Mouse (Mus musculus) cerebellum, postnatal 36 days (tissue): ENCODE measurements around the gene Stag1.

Experiments
- DNase-seq, 2 experiments: peaks; one replicate each; pipeline ENCODE4 v3.0.0; 2021 to 2022; ENCODE audit warnings: mixed read lengths in 2 of 2

Gene Stag1

DNA sequence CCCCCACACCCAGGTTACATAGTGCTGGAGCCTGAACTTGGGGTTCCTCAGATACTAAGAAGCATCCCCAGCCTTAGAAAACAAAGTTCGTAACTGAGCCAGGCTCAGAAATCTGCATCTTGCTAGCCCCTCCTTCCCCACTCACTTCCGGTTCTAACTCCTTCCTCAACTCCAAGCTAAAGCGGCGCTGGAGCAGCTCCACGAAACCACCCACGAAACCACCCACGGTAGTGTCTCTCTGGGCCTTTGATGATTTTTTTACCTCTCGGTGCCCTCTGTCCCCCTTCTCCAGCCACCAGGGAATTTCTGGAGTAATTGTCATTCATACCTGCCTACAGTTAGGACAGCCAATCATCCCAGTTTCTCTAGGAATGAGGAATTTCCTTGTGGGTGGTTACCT lies at the start of gene Stag1:
TSS of gene Stag1 (plus strand) at position 253 of the 400 bp plus-strand sequence.
- DNase-seq, result no peak

DNA sequence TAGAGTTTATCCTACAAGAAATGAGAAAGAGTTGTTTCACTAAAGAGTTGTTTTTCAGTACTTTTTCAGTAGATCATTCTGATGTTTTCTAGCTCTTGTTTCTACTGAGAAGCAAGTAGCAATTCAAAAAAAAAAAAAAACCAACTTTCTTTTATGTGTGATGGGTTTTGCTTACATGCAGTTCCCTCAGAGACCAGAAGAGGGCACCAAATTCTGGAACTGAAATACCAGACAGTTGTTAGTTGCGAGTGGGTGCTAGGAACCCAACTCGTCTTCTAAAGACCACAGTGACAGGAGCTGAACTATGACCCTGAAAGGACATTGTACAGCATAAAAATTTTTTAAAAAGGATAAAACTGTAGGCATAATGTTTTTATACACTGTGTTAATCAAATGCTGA lies 49.3 kb upstream of the Stag1 start:
- no peak for DNase-seq

DNA sequence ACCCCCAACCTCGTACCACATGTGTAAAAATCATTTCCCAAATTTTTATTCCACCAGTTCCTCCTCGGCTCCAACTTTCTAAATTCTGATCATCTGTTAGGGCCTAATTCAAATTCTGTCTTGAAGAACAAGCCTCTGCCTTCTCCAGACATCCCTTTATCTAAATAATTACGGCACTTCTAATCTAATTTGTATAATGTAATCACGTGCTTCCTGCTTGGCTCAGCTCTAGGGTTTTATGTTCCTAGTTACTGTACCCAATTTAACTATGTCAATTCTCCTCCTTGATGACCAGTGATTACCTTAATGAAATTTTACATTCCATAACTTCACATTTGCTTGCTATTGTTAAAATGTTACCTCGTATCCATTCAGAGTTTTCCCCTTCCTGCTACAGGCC lies 41.9 kb upstream of the Stag1 start:
- DNase-seq, result no peak

DNA sequence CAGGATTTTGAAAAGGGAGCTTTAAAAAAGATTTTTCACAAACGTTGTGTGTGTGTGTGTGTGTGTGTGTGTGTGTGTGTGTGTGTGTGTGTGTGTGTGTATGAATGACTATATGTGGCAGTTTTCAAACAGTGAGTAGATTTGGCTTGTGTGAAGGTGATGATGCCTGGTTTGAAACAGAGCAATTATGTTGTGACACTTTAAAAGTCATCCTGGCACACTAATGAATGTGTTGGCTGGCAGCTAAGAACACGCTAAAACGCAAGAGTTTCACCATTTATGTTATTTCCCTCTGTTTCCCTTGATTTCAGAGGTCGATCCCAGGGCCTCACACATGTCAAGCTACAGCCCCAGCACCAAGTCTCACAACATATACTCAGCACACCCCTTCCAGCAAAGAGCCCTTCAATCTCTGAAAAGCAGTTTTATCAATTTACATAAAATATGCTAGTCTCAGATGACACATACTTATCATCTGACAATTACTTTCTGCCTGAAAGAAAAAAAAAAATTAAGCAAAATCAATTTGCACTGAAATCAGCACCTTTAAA lies 39.5 kb upstream of the Stag1 start:
- no peak for DNase-seq

DNA sequence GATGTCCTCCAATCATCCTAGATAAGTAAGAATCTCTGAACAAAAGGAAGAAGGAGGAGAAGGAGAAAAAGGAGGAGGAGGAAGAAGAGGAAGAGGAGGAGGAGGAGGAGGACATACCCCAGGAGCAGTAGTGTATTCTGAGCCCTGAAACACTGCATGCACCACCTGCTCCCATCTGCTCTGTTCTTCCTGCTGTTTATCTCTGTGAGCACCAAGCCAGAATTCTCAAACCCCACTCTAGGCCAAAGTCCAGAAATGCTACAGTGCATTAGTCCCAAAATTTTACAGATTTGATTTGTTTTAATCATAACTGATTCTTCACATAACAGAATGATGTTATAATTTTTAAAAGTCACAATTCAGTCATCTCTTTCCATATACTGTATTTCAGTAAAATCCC lies 38.6 kb upstream of the Stag1 start:
- peak; percentile 55 to 58 for DNase-seq

DNA sequence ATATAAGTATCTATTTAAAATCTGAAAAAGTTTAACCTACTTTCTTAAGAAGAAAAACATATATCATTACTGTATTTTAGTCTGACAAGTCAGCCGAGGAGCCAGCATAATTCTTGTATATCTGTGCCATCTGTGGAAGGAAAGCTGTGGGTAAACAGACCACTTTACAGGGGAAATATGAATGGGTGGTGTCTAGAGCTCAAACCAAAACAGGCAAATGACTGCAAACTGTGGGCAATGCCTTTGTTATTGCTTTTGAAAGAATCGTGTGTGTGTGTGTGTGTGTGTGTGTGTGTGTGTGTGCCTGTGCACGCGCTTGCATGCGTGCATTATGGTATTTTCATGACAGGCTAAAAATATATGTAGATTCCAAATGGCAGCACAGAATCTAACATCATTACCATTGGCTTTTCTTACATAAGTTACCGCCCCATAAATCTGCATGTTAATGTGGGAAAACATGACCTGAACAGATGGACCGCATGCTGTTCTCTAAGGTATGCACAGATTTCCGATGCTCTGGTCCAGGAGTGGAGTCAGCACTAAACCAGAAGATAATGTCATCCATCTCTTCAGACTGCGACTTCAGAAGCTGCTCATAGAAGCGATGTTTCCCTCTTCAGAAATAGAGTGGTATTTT lies 37.2 kb upstream of the Stag1 start:
- DNase-seq, result peak; percentile 57 to 70

DNA sequence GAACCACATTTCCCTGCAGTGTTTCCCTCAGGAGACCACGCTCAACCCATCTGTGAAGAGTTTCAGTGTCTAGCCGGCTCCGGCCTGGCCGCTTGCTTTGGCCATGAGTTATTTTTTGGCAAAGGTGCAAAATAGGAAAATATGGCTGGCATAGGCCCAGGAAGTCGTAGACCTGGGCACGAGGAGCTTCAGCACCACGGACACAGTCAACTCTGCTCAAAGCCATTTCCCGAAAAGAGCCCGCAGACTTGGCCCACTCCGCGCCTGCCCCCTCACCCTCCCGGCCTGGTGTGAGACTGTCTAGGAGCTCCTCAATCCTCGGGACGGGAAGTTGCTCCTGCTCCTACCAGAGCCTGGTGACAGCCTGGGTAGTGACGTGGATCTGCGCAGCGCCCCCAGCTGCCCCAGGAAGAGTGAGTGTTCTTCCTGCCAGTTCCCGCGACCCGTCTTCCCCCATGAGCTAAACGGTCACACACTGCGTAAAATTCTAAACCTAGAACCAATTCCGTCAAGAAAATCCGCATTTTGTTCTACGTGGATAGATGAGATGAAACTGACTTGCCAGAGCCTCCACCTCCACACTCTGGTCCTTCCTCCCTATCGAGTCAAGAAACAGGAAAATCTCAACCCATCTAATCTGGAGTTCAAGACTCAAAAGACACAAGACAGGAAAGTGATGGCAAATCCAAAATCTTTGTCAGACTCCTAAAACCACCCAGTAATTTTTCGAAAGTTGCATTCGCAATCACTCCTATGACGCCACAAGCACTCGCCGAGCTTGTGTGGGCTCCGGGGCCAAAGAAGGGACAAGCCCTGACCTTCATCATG lies 27.6 kb upstream of the Stag1 start:
- DNase-seq, result peak; percentile 77 to 88

DNA sequence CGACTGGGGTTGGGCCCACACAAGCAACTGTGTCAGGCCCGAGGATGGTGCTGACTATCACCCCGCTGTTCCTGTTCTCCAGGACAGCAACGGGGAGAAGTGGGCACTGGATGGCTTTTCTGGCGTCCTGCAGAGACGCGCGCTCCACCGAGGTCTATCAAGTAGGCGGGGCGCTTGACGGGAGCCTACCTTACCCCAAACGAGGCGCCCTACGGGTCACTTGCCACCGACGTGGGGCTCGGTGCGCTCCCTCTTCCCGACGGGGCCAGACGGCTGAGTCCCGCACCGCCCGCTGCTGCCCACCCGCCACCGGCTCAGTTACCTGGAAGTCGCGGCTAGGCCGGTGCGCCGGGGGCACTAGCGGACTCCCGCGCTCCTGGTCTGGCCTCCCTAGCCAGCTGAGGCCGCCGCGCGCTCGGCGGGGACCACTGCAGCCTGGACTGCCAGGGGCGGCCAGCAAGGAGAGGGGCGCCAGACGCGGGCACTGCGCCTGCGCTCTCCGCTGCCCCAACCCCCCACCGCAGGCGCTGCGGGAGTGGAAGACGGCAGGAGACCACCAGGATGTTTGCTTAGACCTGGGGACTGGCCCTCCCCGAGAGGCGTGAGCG lies 26.9 kb upstream of the Stag1 start, which contains the start of gene Slc35g2:
TSS of gene Slc35g2 (minus strand) at position 465 of the 608 bp plus-strand sequence.
- peak; percentile 57 to 65 for DNase-seq

DNA sequence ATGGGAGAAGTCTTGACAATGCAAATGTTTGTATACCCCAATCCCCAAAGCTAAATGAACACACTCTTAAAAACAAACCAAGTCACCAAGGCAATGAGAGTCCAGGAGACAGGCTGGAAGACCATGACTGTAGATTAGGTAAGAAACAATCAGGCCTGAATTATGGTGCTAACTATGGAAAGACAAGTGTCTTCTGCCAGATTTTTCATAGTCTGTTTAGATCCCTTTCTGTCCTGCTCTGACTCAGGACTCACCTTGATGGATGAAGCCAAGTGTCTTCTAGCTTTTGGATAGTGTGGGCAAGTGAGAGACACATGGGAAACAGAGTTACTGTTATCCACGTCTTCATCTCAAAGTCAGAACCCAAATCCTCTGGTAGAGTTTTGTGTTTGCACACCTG lies 26.1 kb upstream of the Stag1 start:
- no peak for DNase-seq

DNA sequence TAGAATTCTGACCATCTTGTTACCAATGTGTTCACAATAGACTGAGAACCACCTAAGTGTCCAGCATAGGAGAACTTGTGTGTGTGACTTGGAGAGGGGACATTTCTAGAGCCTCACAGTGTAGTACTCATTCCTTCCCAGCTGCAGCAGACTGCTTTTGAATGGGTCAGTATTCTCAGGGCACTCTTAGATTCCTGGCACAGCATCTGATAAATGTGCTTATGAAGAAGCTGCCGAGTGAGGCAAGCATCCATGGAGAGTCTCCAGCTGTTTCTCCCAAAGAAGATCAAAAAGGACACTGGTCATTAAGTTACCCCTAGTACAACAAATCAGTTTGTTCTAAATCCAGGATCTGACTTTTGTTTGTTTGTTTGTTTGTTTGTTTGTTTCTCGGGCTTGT lies 24.3 kb upstream of the Stag1 start:
- no peak for DNase-seq

DNA sequence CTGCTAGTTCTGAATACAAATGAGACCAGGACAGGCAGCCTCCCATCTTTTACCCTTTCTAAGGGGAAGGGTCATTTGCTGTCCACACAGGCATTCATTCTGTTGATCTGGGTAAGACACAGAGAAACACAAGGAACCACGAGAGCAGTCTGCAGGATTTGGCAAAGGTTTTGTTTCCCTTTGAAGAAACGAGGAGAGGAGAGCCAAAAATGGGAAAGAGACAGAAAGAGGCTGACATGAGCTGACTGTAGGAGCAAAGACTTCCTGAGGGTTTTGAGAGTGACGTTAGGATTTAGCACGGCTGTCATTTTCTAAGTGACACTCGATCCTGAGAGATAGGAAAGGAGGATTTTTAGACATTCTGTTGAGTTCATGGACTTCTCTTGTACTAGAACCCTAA lies 23.7 kb upstream of the Stag1 start:
- no peak for DNase-seq

DNA sequence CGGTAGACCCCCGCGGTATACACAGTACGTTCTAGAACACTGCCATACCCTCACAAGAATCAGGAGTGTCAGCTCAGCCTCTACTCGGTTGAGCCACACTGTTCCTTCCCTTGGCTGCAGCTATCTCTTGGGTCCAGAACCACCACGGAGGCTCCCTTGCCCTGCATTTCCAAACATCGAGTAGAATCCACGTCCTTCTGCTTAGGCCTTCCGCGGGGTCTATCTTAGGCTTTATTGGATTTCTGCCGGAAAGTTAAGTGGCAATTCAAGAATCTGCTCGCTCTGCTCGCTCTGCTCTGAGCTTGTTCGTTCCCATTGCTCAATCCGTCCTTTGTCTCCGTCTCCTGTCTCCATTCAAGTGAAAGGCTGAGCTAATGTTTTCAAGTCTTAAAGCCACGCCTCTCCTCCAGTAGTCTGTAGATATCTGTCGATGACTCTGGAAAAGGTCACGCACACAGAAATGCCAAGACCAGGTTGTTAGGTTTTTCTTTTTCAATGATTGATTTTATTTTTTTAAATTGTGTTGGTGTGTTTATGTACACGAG lies 17.3 kb upstream of the Stag1 start:
- DNase-seq, result no peak

DNA sequence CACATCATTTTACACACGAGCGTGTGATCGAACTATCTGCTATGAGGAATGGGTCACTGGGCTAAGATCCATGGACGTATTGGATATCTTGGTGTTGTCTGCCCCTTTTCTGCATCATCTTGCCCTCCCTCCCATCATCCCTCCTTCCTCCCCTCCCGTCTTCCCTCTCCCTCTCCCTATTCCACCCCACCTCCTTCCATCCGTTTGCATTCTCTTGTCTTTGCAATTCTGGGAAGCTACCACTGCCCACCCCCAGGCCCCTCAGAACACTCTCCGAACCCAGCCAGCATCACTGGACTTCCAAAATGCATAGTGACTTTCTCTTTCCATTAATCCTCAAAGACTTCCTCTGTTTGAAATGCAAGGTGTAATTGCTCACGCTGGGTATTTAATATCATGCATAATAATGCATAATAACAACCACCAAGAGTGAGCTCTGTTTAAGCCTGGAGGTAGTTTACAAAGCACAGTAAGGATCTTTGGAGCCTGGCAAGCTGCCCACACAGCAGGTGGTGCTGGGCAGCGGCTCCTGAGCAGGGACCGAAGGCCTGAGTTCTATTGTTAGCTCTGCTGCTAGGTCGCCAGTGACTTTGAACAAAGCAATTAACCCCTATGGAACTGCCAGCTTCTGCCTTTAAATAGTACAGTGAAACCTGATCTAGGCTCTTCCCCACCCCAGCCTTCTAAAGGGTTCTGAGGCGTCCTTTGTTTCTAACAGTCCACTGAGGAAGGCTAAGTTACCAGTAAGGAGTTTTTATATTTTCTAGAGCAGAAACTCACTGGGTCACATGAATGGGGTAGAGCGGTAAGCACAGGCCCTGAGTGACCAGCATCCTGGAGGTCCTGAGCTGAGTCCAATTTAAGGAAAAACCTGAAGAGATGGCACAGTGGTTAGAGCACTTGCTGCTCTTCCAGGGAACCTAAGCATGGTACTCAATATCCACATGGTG lies 15.8 kb upstream of the Stag1 start:
- peak; percentile 78 to 79 for DNase-seq

DNA sequence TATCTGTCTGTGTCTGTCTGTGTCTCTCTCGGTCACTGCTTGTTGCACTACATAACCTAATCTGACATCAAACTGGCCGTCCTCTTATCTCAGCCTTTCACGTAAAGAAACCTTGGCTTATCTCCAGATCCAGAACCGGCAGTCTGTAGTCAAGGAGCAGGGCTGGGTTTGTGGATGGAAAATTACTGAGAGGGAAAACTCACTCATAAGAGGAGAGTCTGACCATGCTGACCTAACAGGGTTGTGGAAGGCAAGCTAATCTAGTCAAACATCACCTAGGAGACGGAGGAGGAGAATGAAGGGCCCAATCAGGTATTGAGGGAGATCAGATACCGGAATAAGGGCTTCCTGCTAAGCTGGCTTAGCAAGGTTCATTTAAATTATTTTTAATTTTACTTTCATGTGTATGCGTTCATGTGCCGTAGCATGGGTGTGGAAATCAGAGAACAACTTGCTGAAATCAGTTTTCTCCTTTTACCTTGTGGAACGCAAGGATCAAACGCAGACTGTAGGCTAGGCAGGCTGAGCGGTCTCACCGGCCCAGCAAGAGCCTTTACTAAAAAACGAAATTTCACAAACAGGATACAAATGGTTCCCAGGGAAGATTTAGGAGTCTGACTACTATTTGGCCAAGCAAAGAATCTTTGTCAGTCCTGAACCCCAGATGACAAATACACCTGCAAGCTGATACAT lies 14.6 kb upstream of the Stag1 start:
- no peak for DNase-seq

DNA sequence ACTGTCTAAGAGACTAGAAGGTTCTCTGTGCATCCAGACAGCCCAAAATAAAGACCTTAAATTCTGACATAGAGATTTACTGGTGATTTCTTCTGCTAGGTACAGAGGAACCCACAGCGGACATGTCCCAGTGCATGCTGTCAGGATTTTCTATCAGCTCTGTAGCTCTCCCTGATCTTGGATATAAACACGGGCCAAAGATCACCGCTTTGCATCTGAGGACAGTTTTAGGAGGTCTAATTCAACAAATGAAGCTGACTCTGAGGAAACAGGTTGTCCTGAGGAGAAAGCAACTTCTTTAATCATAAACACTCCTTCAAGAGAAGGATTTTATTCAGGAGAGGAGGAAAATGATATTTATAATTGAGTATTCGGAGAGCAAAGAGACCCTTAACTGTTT lies 13.6 kb upstream of the Stag1 start:
- no peak for DNase-seq

DNA sequence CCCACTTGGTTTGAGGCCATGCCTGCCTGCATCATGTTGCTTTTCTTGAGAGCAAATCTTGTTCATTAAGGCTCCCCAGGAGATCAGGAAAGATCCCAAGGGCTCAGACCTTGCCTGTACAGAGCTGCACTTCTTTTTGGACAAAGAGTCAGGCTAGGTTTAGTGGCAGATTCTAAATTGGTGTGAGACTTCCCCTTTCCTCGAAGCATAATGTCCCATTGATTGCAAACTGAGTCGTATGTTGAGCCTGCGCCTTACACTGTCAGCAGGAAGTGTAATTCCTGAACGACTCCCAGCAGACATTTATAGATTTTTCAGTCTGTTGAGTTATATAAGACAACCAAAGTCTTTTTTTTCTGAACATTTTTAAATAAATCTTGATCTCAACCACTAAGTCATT lies 7.1 kb upstream of the Stag1 start:
- no peak for DNase-seq

DNA sequence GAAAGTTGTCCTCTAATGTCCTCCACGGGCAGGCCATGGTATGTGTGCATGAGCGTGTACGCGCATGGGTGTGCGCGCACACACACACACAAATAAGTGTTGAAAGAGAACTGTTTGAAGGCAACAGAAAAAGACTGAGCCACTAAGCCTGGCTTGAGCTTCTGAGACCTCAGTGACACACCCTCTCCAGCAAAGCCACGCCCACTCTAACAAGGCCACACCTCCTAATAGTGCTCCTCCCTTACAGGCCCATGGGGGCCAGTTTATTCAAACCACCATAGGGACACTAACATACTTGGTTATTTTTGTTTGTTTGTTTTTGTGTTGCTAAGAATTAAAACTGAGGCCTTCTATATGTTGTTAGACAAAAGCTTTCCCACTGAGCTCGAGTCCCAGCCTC lies 1.3 kb upstream of the Stag1 start:
- no peak for DNase-seq

DNA sequence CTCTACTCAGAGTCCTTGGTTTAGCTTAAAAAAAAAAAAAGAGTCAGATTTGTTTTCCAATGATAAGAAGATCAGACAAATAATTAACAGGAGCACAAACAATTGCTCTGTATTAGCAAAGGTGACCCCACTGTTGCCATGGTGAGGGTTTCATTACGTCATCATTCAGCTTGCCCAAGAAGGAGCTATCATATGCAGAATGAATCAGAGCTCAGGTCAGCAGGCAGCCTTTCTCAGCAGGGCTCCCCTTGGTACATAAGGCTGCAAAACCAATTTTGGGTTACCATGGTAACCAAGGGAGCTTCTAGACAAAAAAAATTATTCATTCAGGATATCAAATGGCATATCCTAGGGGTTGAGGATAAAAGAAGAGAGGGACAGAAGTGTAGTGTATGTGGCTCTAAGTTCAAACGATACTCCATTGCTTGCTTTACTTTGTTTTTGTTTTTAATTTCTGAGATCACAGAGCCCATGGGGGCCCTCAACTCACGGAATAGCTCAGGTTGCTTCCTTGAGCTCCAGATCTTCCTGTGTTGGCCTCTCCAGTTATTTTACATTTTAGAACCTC lies 2.2 kb downstream of the Stag1 start:
- no peak for DNase-seq

DNA sequence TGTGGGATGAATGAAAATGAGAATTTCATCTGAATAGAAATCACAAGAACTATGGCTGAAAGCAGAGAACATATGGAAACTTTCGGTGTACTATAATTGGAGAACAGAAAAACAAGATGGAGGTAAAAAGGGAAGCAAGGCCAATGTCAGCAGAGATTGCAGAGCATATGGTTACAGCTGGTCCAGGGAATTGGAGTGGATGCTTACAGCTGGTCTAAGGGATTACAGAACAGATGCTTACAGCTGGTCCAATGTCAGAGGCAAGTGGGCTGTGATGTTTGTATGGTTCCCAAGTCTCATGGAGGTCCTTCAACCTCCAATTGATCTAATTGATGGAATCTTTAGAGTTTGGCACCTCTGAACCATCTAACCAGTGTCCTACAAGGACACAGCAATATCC lies 4.5 kb downstream of the Stag1 start:
- DNase-seq, result no peak

DNA sequence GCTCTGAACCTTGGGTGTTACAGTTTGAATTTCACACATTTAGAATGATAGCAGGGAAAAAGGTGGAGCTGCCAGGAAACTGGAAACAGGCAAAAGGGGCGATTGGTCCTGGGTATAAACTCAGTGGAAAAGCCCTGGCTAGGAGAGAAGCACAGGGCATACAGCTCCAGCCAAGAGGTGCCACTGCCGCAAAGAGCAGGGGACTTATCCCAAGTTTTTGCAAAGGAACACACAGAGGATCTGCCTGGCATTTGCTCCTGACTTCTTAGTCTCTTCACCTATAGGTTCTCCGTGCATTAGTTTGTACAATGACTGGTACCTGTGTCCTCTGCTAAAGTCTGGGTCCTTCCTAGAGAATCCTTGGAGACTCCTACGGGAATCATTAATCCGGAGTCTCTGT lies 5.6 kb downstream of the Stag1 start:
- DNase-seq, result no peak

DNA sequence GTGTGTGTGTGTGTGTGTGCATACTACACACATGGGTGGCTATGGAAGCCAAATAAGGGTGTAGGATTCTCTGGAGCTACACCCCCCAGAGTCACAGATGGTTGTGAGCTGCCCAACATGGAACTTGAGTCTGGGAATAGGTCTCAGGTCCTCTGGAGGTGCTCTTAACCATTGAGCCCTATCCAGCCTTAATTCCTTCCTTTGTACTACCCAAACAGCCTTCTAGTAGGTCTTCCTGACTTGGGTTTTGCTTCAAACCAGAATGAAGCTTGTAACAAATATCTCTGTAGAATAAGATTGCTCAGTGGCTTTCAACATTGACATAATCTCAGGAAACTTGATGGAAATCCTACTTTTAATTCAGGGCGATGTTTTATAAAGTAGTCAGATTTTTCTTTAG lies 7.9 kb downstream of the Stag1 start:
- DNase-seq, result no peak
